Mouse (Mus musculus): ENCODE data around the gene Prdx5.

The Prdx5 gene

GRCm38 (mm10) chr19:6909507-6910289 lies at the start of gene Prdx5, which contains the start of gene Trmt112:
TSS of gene Prdx5 (minus strand) at chr19:6910106.
TSS of gene Trmt112 (plus strand) at chr19:6909698.
- DNase-seq: peak; percentile 92 to 96

- no peak for DNase-seq
Observed at GRCm38 (mm10) chr19:6956461-6956860, 46.6 kb upstream of the Prdx5 start.

GRCm38 (mm10) chr19:6955424-6955823 lies 45.5 kb upstream of the Prdx5 start:
- no peak for DNase-seq

GRCm38 (mm10) chr19:6954046-6954445 lies 44.1 kb upstream of the Prdx5 start:
- peak; percentile 80 to 83 for DNase-seq

GRCm38 (mm10) chr19:6952712-6953037 lies 42.8 kb upstream of the Prdx5 start:
- peak; percentile 82 to 92 for DNase-seq

- DNase-seq: peak; percentile 87 to 93
Observed at GRCm38 (mm10) chr19:6951994-6952711, 42.2 kb upstream of the Prdx5 start.

- peak; percentile 95 to 98 for DNase-seq
Observed at GRCm38 (mm10) chr19:6951381-6951968, 41.6 kb upstream of the Prdx5 start.

GRCm38 (mm10) chr19:6950613-6951153 lies 40.8 kb upstream of the Prdx5 start:
- DNase-seq: peak; percentile 60 to 64

- DNase-seq: no peak
Observed at GRCm38 (mm10) chr19:6949951-6950350, 40.0 kb upstream of the Prdx5 start.

GRCm38 (mm10) chr19:6949532-6949931 lies 39.6 kb upstream of the Prdx5 start:
- DNase-seq: no peak

GRCm38 (mm10) chr19:6948186-6948585 lies 38.3 kb upstream of the Prdx5 start:
- DNase-seq: peak in 1 of 2 experiments; percentile 19

- DNase-seq: no peak
Observed at GRCm38 (mm10) chr19:6947742-6948141, 37.8 kb upstream of the Prdx5 start.

GRCm38 (mm10) chr19:6943709-6944108 lies 33.8 kb upstream of the Prdx5 start:
- DNase-seq: peak in 1 of 2 experiments; percentile 16

GRCm38 (mm10) chr19:6942764-6943163 lies 32.9 kb upstream of the Prdx5 start:
- peak in 1 of 2 experiments; percentile 23 for DNase-seq

- peak; percentile 96 to 98 for DNase-seq
Observed at GRCm38 (mm10) chr19:6942249-6942691, 32.4 kb upstream of the Prdx5 start, which contains the start of gene Gpr137. TSS of gene Gpr137 (minus strand) at chr19:6942480.

- peak; percentile 94 to 97 for DNase-seq
Observed at GRCm38 (mm10) chr19:6941372-6942248, 31.7 kb upstream of the Prdx5 start, which contains the start of gene Bad. TSS of gene Bad (plus strand) at chr19:6941861.

GRCm38 (mm10) chr19:6940396-6941351 lies 30.8 kb upstream of the Prdx5 start:
- peak in 1 of 2 experiments; percentile 30 for DNase-seq

GRCm38 (mm10) chr19:6939106-6940002 lies 29.4 kb upstream of the Prdx5 start:
- peak in 1 of 2 experiments; percentile 22 for DNase-seq

All from lung, postnatal 4 days (tissue).